Mouse (Mus musculus): ENCODE measurements around the gene Mroh2a. TPM values are rescaled to one million over a fixed set of nuclear protein-coding genes. Genes with fewer than 3 reads are reported as not detected.
A peak's percentile ranks its signal among the peaks of the same experiment; 100 is the strongest.

The Mroh2a gene
- polyA plus RNA-seq, 1 experiment from 2014 or later = 0.88 TPM

GRCm38 (mm10) chr1:88284228-88284945, 57.6 kb downstream of the Mroh2a start:
- no peaks in the 10 kb centered on the region for H3K27me3 ChIP-seq (replicated peaks; ENCODE audit: control insufficient read depth, insufficient read depth, low read length)
- H3K9ac ChIP-seq (ENCODE audit: low read depth, low read length) = no peak overlapping the region
- 58% methylated on average over 10 of the region's 10 CpGs for WGBS
- no peak; the same call in 1 of the 2 replicates for ATAC-seq
- no peak overlapping the region for H3K4me2 ChIP-seq (ENCODE audit: low read depth, low read length)
- no peak overlapping the region for H3K4me3 ChIP-seq (ENCODE audit: low read length)
- no peak overlapping the region for H3K27ac ChIP-seq (ENCODE audit: low read length)
- H3K9me3 ChIP-seq (ENCODE audit: control insufficient read depth, low read length) = peaks cover 24% of the 10 kb centered on the region
- H3K4me1 ChIP-seq (ENCODE audit: control insufficient read depth, insufficient read depth, low read length) = peaks cover 4% of the 10 kb centered on the region; the same call in 1 of the 2 replicates
- H3K36me3 ChIP-seq (ENCODE audit: control insufficient read depth, insufficient read depth, low read length) = no peaks in the 10 kb centered on the region

DNA sequence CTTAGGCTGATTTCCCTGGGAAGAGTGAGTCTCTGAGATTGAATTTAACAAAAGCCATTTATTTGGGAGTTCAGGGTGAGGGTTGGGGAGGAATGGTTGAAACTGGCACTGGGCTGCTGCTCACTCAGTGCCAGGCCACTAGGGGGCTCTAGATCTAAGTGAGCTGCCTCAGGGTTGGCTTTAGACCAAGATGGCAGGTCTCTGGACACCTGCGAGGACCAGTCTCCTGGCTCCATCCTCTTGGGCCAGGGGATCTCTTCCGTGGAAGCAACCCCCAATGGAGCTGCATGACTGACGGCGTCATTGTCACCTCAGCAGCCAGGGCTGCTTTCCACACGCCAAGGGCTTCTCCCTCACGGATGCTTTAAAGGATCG, 58.1 kb downstream of the Mroh2a start:
- H3K4me2 ChIP-seq (ENCODE audit: low read depth, low read length) = no peak overlapping the region
- H3K4me1 ChIP-seq (ENCODE audit: control insufficient read depth, insufficient read depth, low read length) = peaks cover 4% of the 10 kb centered on the region; the same call in 1 of the 2 replicates
- no peaks in the 10 kb centered on the region for H3K27me3 ChIP-seq (replicated peaks; ENCODE audit: control insufficient read depth, insufficient read depth, low read length)
- no peak overlapping the region for H3K27ac ChIP-seq (ENCODE audit: low read length)
- no peak overlapping the region for H3K9ac ChIP-seq (ENCODE audit: low read depth, low read length)
- peaks cover 24% of the 10 kb centered on the region for H3K9me3 ChIP-seq (ENCODE audit: control insufficient read depth, low read length)
- 64% methylated on average over 7 of the region's 7 CpGs for WGBS
- H3K36me3 ChIP-seq (ENCODE audit: control insufficient read depth, insufficient read depth, low read length) = no peaks in the 10 kb centered on the region
- no peak overlapping the region for H3K4me3 ChIP-seq (ENCODE audit: low read length)
- ATAC-seq = no peak

DNA sequence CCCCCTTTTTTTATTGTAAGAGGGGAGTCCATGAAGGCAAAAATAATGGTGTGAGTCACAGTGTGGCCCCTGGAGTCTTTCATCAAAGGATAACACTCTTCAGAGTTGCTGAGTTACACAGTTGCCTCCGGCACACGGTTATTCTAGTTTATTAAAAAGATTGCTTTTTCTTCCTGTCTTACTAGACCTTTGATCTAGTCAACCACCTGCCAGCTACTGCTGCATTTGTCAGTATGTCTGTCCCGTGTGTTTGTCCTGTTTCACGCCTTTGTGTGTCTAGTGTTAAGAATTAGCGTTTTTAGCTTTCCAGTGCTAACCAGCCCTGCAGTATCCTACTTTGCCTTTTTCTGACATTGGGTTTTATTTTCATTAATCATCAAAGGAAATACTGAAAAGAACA, 58.9 kb downstream of the Mroh2a start:
- no peak overlapping the region for H3K4me2 ChIP-seq (ENCODE audit: low read depth, low read length)
- no peak overlapping the region for H3K27ac ChIP-seq (ENCODE audit: low read length)
- no peak overlapping the region for H3K9ac ChIP-seq (ENCODE audit: low read depth, low read length)
- no peak for ATAC-seq
- 58% methylated on average over 5 of the region's 5 CpGs for WGBS
- peaks cover 28% of the 10 kb centered on the region for H3K9me3 ChIP-seq (ENCODE audit: control insufficient read depth, low read length)
- no peak overlapping the region for H3K4me3 ChIP-seq (ENCODE audit: low read length)
- H3K4me1 ChIP-seq (ENCODE audit: control insufficient read depth, insufficient read depth, low read length) = no peaks in the 10 kb centered on the region
- no peaks in the 10 kb centered on the region for H3K36me3 ChIP-seq (ENCODE audit: control insufficient read depth, insufficient read depth, low read length)
- H3K27me3 ChIP-seq (replicated peaks; ENCODE audit: control insufficient read depth, insufficient read depth, low read length) = no peaks in the 10 kb centered on the region

GRCm38 (mm10) chr1:88286136-88286845, 59.5 kb downstream of the Mroh2a start:
- WGBS = 83% methylated on average over 15 of the region's 15 CpGs
- Histone ChIP-seq H3K4me1 (ENCODE audit: control insufficient read depth, insufficient read depth, low read length) (no peaks in the 10 kb centered on the region), H3K27me3 (replicated peaks; ENCODE audit: control insufficient read depth, insufficient read depth, low read length) (no peaks in the 10 kb centered on the region), H3K4me3 (ENCODE audit: low read length) (no peak overlapping the region), H3K27ac (ENCODE audit: low read length) (no peak overlapping the region), H3K4me2 (ENCODE audit: low read depth, low read length) (no peak overlapping the region), H3K36me3 (ENCODE audit: control insufficient read depth, insufficient read depth, low read length) (no peaks in the 10 kb centered on the region), H3K9ac (ENCODE audit: low read depth, low read length) (no peak overlapping the region), H3K9me3 (ENCODE audit: control insufficient read depth, low read length) (peaks cover 28% of the 10 kb centered on the region)
- ATAC-seq = no peak

- Histone ChIP-seq H3K4me1 (ENCODE audit: control insufficient read depth, insufficient read depth, low read length) (no peaks in the 10 kb centered on the region), H3K4me3 (ENCODE audit: low read length) (no peak overlapping the region), H3K27me3 (replicated peaks; ENCODE audit: control insufficient read depth, insufficient read depth, low read length) (no peaks in the 10 kb centered on the region), H3K36me3 (ENCODE audit: control insufficient read depth, insufficient read depth, low read length) (no peaks in the 10 kb centered on the region), H3K9me3 (ENCODE audit: control insufficient read depth, low read length) (peaks cover 30% of the 10 kb centered on the region), H3K4me2 (ENCODE audit: low read depth, low read length) (no peak overlapping the region), H3K9ac (ENCODE audit: low read depth, low read length) (no peak overlapping the region), H3K27ac (ENCODE audit: low read length) (no peak overlapping the region)
- 72% methylated on average over 13 of the region's 13 CpGs for WGBS
- ATAC-seq = no peak; the same call in 1 of the 2 replicates
These were observed 60.3 kb downstream of the Mroh2a start for GRCm38 (mm10) chr1:88286887-88287696.

GRCm38 (mm10) chr1:88287697-88287980, 60.9 kb downstream of the Mroh2a start:
- H3K27me3 ChIP-seq (replicated peaks; ENCODE audit: control insufficient read depth, insufficient read depth, low read length) = no peaks in the 10 kb centered on the region
- H3K9me3 ChIP-seq (ENCODE audit: control insufficient read depth, low read length) = peaks cover 32% of the 10 kb centered on the region
- ATAC-seq = peak; percentile 43
- H3K9ac ChIP-seq (ENCODE audit: low read depth, low read length) = no peak overlapping the region
- H3K4me1 ChIP-seq (ENCODE audit: control insufficient read depth, insufficient read depth, low read length) = no peaks in the 10 kb centered on the region
- no peak overlapping the region for H3K4me3 ChIP-seq (ENCODE audit: low read length)
- no peak overlapping the region for H3K4me2 ChIP-seq (ENCODE audit: low read depth, low read length)
- H3K36me3 ChIP-seq (ENCODE audit: control insufficient read depth, insufficient read depth, low read length) = no peaks in the 10 kb centered on the region
- peak overlapping the region; percentile 10 for H3K27ac ChIP-seq (ENCODE audit: low read length)
- WGBS = 38% methylated on average over 5 of the region's 5 CpGs

DNA sequence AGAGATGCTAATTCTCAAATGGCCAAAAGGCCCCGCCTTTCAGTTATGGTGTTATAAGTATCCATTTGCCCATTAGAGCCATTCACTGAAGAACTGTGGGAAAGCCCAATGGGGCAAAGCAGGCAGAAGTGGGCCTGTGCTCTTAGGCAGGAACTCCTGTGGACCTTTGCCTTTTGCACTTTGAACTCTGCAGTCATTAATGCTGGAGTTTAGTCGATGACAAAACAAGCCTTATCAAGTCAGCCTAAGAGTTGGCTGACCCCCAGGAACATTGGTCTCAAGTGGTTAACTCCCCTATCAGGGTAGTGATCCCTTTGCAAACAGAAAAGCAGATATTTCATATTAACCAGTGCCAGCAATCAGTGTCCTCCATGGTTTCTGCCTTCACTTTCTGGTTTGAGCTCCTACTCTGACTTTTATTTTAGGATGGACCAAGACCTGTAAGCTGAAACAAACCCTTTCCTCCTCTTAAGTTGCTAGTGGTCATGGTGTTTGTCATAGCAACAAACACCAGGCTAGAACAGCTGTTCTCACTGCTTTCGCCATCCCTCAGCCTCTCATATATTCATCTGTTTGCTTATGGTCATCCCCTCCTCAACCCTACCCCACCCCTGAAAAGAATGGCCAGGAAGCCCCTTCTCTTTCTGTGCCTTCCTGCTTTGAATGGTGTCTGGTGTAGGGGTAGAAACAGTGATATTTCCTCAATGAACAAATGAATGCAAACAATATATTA, 61.4 kb downstream of the Mroh2a start:
- ATAC-seq = peak; percentile 84
- no peak overlapping the region for H3K4me3 ChIP-seq (ENCODE audit: low read length)
- H3K36me3 ChIP-seq (ENCODE audit: control insufficient read depth, insufficient read depth, low read length) = no peaks in the 10 kb centered on the region
- no peak overlapping the region for H3K9ac ChIP-seq (ENCODE audit: low read depth, low read length)
- H3K27me3 ChIP-seq (replicated peaks; ENCODE audit: control insufficient read depth, insufficient read depth, low read length) = no peaks in the 10 kb centered on the region
- H3K4me1 ChIP-seq (ENCODE audit: control insufficient read depth, insufficient read depth, low read length) = no peaks in the 10 kb centered on the region
- H3K4me2 ChIP-seq (ENCODE audit: low read depth, low read length) = no peak overlapping the region
- H3K27ac ChIP-seq (ENCODE audit: low read length) = peak overlapping the region; percentile 10
- WGBS = 36% methylated on average over 3 of the region's 3 CpGs
- H3K9me3 ChIP-seq (ENCODE audit: control insufficient read depth, low read length) = peaks cover 26% of the 10 kb centered on the region

DNA sequence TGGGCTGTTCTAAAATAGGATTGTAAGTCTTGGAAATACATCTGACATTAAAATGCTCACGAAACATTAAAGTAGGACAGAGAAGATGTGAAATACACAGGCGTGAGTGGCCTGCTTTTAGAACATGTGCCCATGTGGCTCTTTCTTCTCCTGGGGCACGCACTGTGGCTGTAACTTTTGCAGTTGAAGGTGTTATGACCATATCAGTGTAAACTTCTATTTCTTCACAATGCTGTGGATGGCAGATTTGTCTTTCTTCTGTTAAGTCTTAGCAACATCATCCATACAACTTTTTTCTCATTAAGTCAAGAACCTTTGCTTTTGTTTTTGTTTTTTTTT, 62.0 kb downstream of the Mroh2a start:
- H3K27ac ChIP-seq (ENCODE audit: low read length) = peak overlapping the region; percentile 1; the same call in 1 of the 2 replicates
- ATAC-seq = no peak
- H3K9me3 ChIP-seq (ENCODE audit: control insufficient read depth, low read length) = peaks cover 22% of the 10 kb centered on the region
- H3K9ac ChIP-seq (ENCODE audit: low read depth, low read length) = no peak overlapping the region
- H3K27me3 ChIP-seq (replicated peaks; ENCODE audit: control insufficient read depth, insufficient read depth, low read length) = no peaks in the 10 kb centered on the region
- H3K36me3 ChIP-seq (ENCODE audit: control insufficient read depth, insufficient read depth, low read length) = no peaks in the 10 kb centered on the region
- H3K4me3 ChIP-seq (ENCODE audit: low read length) = no peak overlapping the region
- no peaks in the 10 kb centered on the region for H3K4me1 ChIP-seq (ENCODE audit: control insufficient read depth, insufficient read depth, low read length)
- H3K4me2 ChIP-seq (ENCODE audit: low read depth, low read length) = no peak overlapping the region
- 74% methylated on average over 3 of the region's 3 CpGs for WGBS

DNA sequence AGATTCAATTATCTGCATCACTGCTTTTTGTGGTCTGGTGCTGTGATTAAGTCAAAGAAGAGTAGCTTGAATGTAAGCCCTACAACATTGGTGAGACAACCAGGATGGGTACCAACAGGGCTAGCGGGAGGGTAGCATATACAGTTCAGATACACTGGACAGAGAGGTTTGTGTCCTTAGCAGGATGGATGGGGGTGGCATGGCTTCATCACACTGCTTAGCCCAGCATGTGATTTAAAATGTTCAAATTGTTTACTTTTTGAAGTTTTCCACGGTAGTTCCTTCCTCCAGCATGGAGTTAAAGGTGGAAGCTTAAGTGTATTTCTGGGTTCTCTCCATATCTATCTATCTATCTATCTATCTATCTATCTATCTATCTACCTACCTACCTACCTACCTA, 62.4 kb downstream of the Mroh2a start:
- Histone ChIP-seq H3K9ac (ENCODE audit: low read depth, low read length) (no peak overlapping the region), H3K9me3 (ENCODE audit: control insufficient read depth, low read length) (peaks cover 22% of the 10 kb centered on the region), H3K27ac (ENCODE audit: low read length) (no peak overlapping the region), H3K36me3 (ENCODE audit: control insufficient read depth, insufficient read depth, low read length) (no peaks in the 10 kb centered on the region), H3K4me3 (ENCODE audit: low read length) (no peak overlapping the region), H3K4me1 (ENCODE audit: control insufficient read depth, insufficient read depth, low read length) (no peaks in the 10 kb centered on the region), H3K27me3 (replicated peaks; ENCODE audit: control insufficient read depth, insufficient read depth, low read length) (no peaks in the 10 kb centered on the region), H3K4me2 (ENCODE audit: low read depth, low read length) (no peak overlapping the region)
- 49% methylated on average over 2 of the region's 2 CpGs for WGBS
- ATAC-seq = no peak

Measured in intestine, embryonic 16.5 days (tissue).